Mouse (Mus musculus): ENCODE measurements at regions not wholly inside any gene's neighbourhood (a gene's known extent, or its start where the extent isn't known, plus 50 kb on each side); places are given as distances from the start of the nearest gene placed in this dataset.
A peak's percentile ranks its signal among the peaks of the same experiment; 100 is the strongest.

- H3K27me3 ChIP-seq (ENCODE audit: insufficient read depth, low read length): no peaks in the 10 kb centered on the region
- no peak overlapping the region for H3K4me3 ChIP-seq (ENCODE audit: low read depth, low read length)
- H3K4me1 ChIP-seq (ENCODE audit: insufficient read depth, low read length): no peaks in the 10 kb centered on the region
- no peak overlapping the region for H3K4me2 ChIP-seq (ENCODE audit: low read depth, low read length, poor library complexity, severe bottlenecking)
- no peak overlapping the region for H3K27ac ChIP-seq (ENCODE audit: low read depth, low read length)
- ATAC-seq (ENCODE audit: low FRiP score) (no peak), DNase-seq (ENCODE audit: low spot score) (no peak)
- no peak overlapping the region for H3K9ac ChIP-seq (replicated peaks; ENCODE audit: low read length, poor library complexity, severe bottlenecking)
- H3K9me3 ChIP-seq (ENCODE audit: low read length): no peaks in the 10 kb centered on the region
- no peak for TF ChIP-seq CTCF (IDR thresholded peaks at IDR 0.05)
- H3K36me3 ChIP-seq (ENCODE audit: insufficient read depth, low read length): no peaks in the 10 kb centered on the region
- 91% methylated on average over 4 of the region's 4 CpGs for WGBS
These were observed 134.8 kb downstream of the Plk2 start for GRCm38 (mm10) chr13:110529624-110530023.

GRCm38 (mm10) chr13:110534320-110534764 lies 139.5 kb downstream of the Plk2 start:
- ATAC-seq (ENCODE audit: low FRiP score) (no peak), DNase-seq (ENCODE audit: low spot score) (no peak)
- no peaks in the 10 kb centered on the region for H3K4me1 ChIP-seq (ENCODE audit: insufficient read depth, low read length)
- no peak overlapping the region for H3K27ac ChIP-seq (ENCODE audit: low read depth, low read length)
- H3K36me3 ChIP-seq (ENCODE audit: insufficient read depth, low read length): no peaks in the 10 kb centered on the region
- TF ChIP-seq CTCF (IDR thresholded peaks at IDR 0.05): no peak
- no peaks in the 10 kb centered on the region for H3K9me3 ChIP-seq (ENCODE audit: low read length)
- no peak overlapping the region for H3K4me2 ChIP-seq (ENCODE audit: low read depth, low read length, poor library complexity, severe bottlenecking)
- H3K27me3 ChIP-seq (ENCODE audit: insufficient read depth, low read length): no peaks in the 10 kb centered on the region
- no peak overlapping the region for H3K9ac ChIP-seq (replicated peaks; ENCODE audit: low read length, poor library complexity, severe bottlenecking)
- 15% methylated on average over 7 of the region's 7 CpGs for WGBS
- H3K4me3 ChIP-seq (ENCODE audit: low read depth, low read length): no peak overlapping the region

- H3K4me2 ChIP-seq (ENCODE audit: low read depth, low read length, poor library complexity, severe bottlenecking): no peak overlapping the region
- no peaks in the 10 kb centered on the region for H3K9me3 ChIP-seq (ENCODE audit: low read length)
- ATAC-seq (ENCODE audit: low FRiP score) (no peak), DNase-seq (ENCODE audit: low spot score) (no peak)
- no peak overlapping the region for H3K9ac ChIP-seq (replicated peaks; ENCODE audit: low read length, poor library complexity, severe bottlenecking)
- no peaks in the 10 kb centered on the region for H3K27me3 ChIP-seq (ENCODE audit: insufficient read depth, low read length)
- no peak overlapping the region for H3K27ac ChIP-seq (ENCODE audit: low read depth, low read length)
- no peak for TF ChIP-seq CTCF (IDR thresholded peaks at IDR 0.05)
- H3K36me3 ChIP-seq (ENCODE audit: insufficient read depth, low read length): no peaks in the 10 kb centered on the region
- no peak overlapping the region for H3K4me3 ChIP-seq (ENCODE audit: low read depth, low read length)
- WGBS: 89% methylated on average over 2 of the region's 2 CpGs
- no peaks in the 10 kb centered on the region; the same call in 1 of the 2 replicates for H3K4me1 ChIP-seq (ENCODE audit: insufficient read depth, low read length)
These were observed 140.9 kb downstream of the Plk2 start for GRCm38 (mm10) chr13:110535785-110536184.

GRCm38 (mm10) chr13:110537960-110538463 lies 143.2 kb downstream of the Plk2 start:
- DNase-seq (ENCODE audit: low spot score) (no peak), ATAC-seq (ENCODE audit: low FRiP score) (no peak)
- Histone ChIP-seq H3K36me3 (ENCODE audit: insufficient read depth, low read length) (no peaks in the 10 kb centered on the region), H3K27me3 (ENCODE audit: insufficient read depth, low read length) (no peaks in the 10 kb centered on the region), H3K27ac (ENCODE audit: low read depth, low read length) (no peak overlapping the region), H3K4me2 (ENCODE audit: low read depth, low read length, poor library complexity, severe bottlenecking) (no peak overlapping the region), H3K4me1 (ENCODE audit: insufficient read depth, low read length) (no peaks in the 10 kb centered on the region; the same call in 1 of the 2 replicates), H3K9me3 (ENCODE audit: low read length) (no peaks in the 10 kb centered on the region), H3K4me3 (ENCODE audit: low read depth, low read length) (no peak overlapping the region), H3K9ac (replicated peaks; ENCODE audit: low read length, poor library complexity, severe bottlenecking) (no peak overlapping the region)
- no peak for TF ChIP-seq CTCF (IDR thresholded peaks at IDR 0.05)
- WGBS: 65% methylated on average over 7 of the region's 7 CpGs

- Histone ChIP-seq H3K4me3 (ENCODE audit: low read depth, low read length) (no peak overlapping the region), H3K9ac (replicated peaks; ENCODE audit: low read length, poor library complexity, severe bottlenecking) (no peak overlapping the region), H3K9me3 (ENCODE audit: low read length) (no peaks in the 10 kb centered on the region), H3K27me3 (ENCODE audit: insufficient read depth, low read length) (no peaks in the 10 kb centered on the region), H3K4me1 (ENCODE audit: insufficient read depth, low read length) (no peaks in the 10 kb centered on the region; the same call in 1 of the 2 replicates), H3K27ac (ENCODE audit: low read depth, low read length) (0 out of 2 replicates have a peak overlapping the region, but pooled peaks have one; percentile 40), H3K36me3 (ENCODE audit: insufficient read depth, low read length) (no peaks in the 10 kb centered on the region), H3K4me2 (ENCODE audit: low read depth, low read length, poor library complexity, severe bottlenecking) (no peak overlapping the region)
- ATAC-seq (ENCODE audit: low FRiP score) (0 out of 2 replicates have a peak, but pooled peaks have one; percentile 38), DNase-seq (ENCODE audit: low spot score) (peak; percentile 46)
- WGBS: 38% methylated on average over 13 of the region's 13 CpGs
- TF ChIP-seq CTCF (IDR thresholded peaks at IDR 0.05): no peak
These were observed 145.9 kb downstream of the Plk2 start for GRCm38 (mm10) chr13:110540543-110541265.
